Mouse (Mus musculus) ES-Bruce4 (cell line): ENCODE data around the gene Abcc3. TPM values are rescaled to one million over a fixed set of nuclear protein-coding genes. Genes with fewer than 3 reads are reported as not detected.

ENCODE experiments used
- H3K27ac ChIP-seq: 2 replicates; pipeline ENCODE4 v1.5.1; 2012; ENCODE audit warnings: low read length, inconsistent platforms; ENCODE audit not compliant: insufficient read depth
- H3K27me3 ChIP-seq: 2 replicates; pipeline ENCODE4 v1.6.1; 2012; ENCODE audit warnings: mild to moderate bottlenecking, low read length, inconsistent platforms; ENCODE audit not compliant: control insufficient read depth, poor library complexity, insufficient read depth, severe bottlenecking
- H3K36me3 ChIP-seq: 2 replicates; pipeline ENCODE4 v1.6.1; 2012; ENCODE audit warnings: inconsistent platforms, mild to moderate bottlenecking, low read length, moderate library complexity; ENCODE audit not compliant: control insufficient read depth, poor library complexity, insufficient read depth, severe bottlenecking
- H3K4me1 ChIP-seq: one replicate; pipeline ENCODE4 v1.8.1; 2011; ENCODE audit warnings: low read length; ENCODE audit not compliant: control insufficient read depth, insufficient read depth
- H3K4me3 ChIP-seq: 2 replicates; pipeline ENCODE4 v1.5.1; 2011; ENCODE audit warnings: low read depth, mild to moderate bottlenecking, low read length
- H3K9ac ChIP-seq: 2 replicates; pipeline ENCODE4 v1.6.1; 2012; ENCODE audit warnings: low read depth, mild to moderate bottlenecking, inconsistent platforms; ENCODE audit not compliant: poor library complexity, severe bottlenecking
- H3K9me3 ChIP-seq: replicated peaks from 2 replicates; pipeline ENCODE4 v1.6.1; 2012; ENCODE audit warnings: mild to moderate bottlenecking, low read length, inconsistent platforms; ENCODE audit not compliant: control insufficient read depth, poor library complexity, insufficient read depth, severe bottlenecking
- CTCF ChIP-seq: IDR thresholded peaks from one replicate; pipeline ENCODE4 v1.8.1; 2011; ENCODE audit warnings: low read depth, low read length
- EP300 ChIP-seq: IDR thresholded peaks from 2 replicates; pipeline ENCODE4 v1.6.1; 2011; ENCODE audit warnings: low read depth, low read length; ENCODE audit not compliant: insufficient read depth
- POLR2A ChIP-seq: IDR thresholded peaks from one replicate; pipeline ENCODE4 v1.8.1; 2011; ENCODE audit warnings: low read length; ENCODE audit not compliant: insufficient read depth
- polyA plus RNA-seq: library from polyadenylated mRNA; stranded (reverse); fragments of >200 nt; gene quantifications from 2 replicates; pipeline ENCODE4 v1.2.4, GENCODE M21; 2011; ENCODE audit warnings: low read depth; ENCODE audit not compliant: missing spikeins, insufficient read depth, insufficient read length

The Abcc3 gene
- polyA plus RNA-seq, 1 experiment, result 0.24 TPM

DNA sequence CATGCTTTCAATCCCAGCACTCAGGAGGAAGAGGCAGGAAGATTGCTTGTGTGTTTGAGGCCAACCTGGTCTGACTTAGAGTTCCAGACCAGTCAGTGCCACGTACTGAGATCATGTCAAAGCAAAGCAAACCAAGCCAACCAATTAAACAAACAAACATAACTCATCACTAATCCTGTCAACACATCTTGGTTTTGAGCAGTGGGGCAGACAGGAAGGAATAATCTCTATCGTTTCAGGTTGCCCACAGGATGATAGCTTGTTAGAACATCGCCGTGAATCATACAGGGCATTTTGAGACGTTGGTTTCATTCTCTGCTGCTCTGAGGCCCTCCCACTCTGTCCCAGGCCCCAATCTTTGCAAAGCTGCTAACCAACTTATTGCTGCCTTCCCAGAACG, 22.8 kb downstream of the Abcc3 start:
- Histone ChIP-seq H3K27me3 (no peaks in the 10 kb centered on the region), H3K4me1 (no peaks in the 10 kb centered on the region), H3K9ac (no peak overlapping the region), H3K9me3 (no peaks in the 10 kb centered on the region), H3K4me3 (no peak overlapping the region), H3K36me3 (no peaks in the 10 kb centered on the region), H3K27ac (no peak overlapping the region)
- TF ChIP-seq POLR2A (no peak), EP300 (no peak), CTCF (no peak)

DNA sequence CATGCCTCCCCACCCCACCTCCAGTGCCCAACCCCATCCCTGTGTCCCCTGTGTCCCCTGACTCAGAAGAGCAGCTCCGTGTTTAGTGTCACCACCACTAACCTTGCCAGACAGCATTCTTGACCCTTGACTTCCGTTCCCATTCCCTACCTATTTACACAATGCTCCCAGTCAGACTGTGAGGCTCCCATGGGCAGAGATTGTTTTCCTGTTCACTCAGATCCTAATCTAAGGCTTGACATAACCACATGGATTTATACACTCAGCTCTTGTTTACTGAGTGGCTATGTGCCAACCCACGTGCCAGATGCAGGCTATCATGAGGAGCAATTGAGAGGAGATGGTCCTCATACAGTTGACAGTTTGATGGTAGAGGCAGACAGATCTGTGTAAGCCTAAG, 27.5 kb downstream of the Abcc3 start:
- no peak overlapping the region for H3K27ac ChIP-seq
- TF ChIP-seq POLR2A (no peak), CTCF (no peak), EP300 (no peak)
- no peaks in the 10 kb centered on the region for H3K36me3 ChIP-seq

DNA sequence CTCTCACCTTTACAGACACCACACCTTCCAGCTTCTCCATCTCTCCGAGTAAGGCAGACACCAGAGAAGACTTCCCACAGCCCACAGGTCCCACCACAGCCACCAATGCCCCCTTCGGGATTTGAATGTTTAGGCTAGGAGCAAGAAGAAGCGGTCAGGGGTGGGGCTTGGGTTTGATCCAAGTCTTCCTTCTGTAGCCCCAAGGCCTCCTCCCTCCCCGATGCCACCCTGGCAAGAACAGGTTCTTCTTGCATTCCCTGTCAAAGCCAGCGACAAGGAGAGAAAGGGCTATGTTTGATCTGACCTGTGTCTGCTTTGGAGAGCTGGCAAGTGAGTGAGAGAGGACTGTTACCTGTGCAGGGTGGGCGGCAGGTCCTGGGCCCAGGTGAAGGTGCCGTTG, 29.1 kb downstream of the Abcc3 start:
- Histone ChIP-seq H3K4me3 (no peak overlapping the region), H3K27ac (no peak overlapping the region), H3K27me3 (no peaks in the 10 kb centered on the region), H3K9me3 (no peaks in the 10 kb centered on the region), H3K36me3 (no peaks in the 10 kb centered on the region), H3K4me1 (no peaks in the 10 kb centered on the region), H3K9ac (no peak overlapping the region)
- no peak for TF ChIP-seq POLR2A
- TF ChIP-seq CTCF, result no peak
- TF ChIP-seq EP300, result no peak

More for the DNA sequence above, 27.5 kb downstream of the Abcc3 start:
- no peaks in the 10 kb centered on the region for H3K4me1 ChIP-seq
- H3K4me3 ChIP-seq, result no peak overlapping the region
- H3K9me3 ChIP-seq, result no peaks in the 10 kb centered on the region
- no peak overlapping the region for H3K9ac ChIP-seq
- H3K27me3 ChIP-seq, result no peaks in the 10 kb centered on the region

DNA sequence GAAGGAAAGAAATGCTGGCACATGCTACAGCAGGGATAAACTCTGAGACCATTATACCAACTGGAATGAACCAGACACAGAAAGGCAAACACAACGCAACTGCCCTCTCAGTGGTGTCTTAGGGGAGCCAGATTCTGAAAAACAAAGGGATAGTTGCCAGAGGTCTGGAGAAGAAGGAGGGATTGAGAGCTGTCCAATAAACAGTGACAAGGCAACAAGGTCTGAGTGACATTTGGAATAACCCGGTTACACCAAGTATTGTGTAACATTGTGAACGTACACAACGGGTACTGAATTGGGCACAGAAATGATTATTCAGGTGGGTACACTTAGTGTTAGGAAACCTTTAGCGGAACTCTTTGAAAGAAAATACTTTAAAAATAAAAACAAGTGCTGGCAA, 30.7 kb downstream of the Abcc3 start:
- TF ChIP-seq CTCF, result no peak
- no peak for TF ChIP-seq POLR2A
- Histone ChIP-seq H3K36me3 (no peaks in the 10 kb centered on the region), H3K9me3 (no peaks in the 10 kb centered on the region), H3K4me3 (no peak overlapping the region), H3K4me1 (no peaks in the 10 kb centered on the region), H3K27ac (no peak overlapping the region), H3K27me3 (no peaks in the 10 kb centered on the region), H3K9ac (no peak overlapping the region)

DNA sequence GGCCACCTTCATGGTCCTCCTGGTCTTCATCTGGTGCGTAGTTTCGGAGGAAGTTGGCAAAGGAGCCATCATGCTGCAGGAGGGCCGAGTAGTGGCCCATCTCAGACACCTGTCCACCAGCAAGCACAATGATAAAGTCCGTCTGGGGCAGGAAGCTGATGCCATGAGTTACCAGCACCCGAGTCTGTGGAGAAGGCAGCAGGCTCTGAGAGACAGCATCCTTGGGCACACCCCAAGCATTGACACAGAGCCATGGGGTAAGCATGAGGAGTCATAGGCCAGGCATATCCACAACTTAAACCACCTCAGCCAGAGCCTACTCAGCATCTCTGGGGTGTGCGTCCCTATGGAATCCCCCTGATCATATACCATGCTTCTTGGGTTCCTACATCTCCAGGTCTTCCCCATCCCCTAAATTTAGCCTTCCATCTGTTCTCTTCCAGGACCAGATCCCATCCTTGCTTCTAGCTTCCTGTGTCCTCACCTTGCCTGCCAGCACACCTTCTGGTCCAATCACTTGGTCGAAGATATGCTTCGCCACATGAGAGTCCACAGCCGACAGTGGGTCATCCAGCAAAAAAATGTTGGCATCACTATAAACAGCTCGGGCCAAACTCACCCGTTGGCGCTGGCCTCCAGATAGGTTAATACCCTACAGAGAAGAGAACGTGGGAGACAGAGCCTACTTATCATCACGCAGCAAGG, 31.5 kb downstream of the Abcc3 start:
- Histone ChIP-seq H3K36me3 (no peaks in the 10 kb centered on the region), H3K9ac (no peak overlapping the region), H3K9me3 (no peaks in the 10 kb centered on the region), H3K27ac (no peak overlapping the region), H3K4me3 (no peak overlapping the region), H3K4me1 (no peaks in the 10 kb centered on the region), H3K27me3 (no peaks in the 10 kb centered on the region)
- no peak for TF ChIP-seq CTCF
- TF ChIP-seq POLR2A, result no peak
- TF ChIP-seq EP300, result no peak

DNA sequence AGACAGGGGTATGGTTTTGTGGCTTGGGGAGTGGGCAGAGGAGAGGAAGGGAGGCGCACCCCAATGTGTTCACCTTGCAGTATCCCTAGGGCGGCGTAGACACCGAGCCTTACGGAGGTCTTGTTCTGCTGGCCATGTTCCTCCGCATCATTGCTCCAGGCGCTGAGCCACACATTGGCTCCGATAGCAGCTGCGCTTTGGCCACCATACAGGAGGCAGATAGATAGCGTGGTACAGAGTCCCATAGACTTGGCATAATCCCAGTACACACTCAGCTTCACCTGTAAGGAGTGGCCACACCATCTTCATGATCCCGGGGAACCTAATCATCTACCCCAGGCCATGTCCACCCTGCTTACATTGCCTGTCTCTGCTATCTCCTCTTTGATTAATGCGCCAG, 33.6 kb downstream of the Abcc3 start:
- no peaks in the 10 kb centered on the region for H3K9me3 ChIP-seq
- H3K9ac ChIP-seq, result no peak overlapping the region
- TF ChIP-seq CTCF (no peak), EP300 (no peak), POLR2A (no peak)

More for the DNA sequence above, 33.6 kb downstream of the Abcc3 start:
- Histone ChIP-seq H3K27me3 (no peaks in the 10 kb centered on the region), H3K27ac (no peak overlapping the region), H3K36me3 (no peaks in the 10 kb centered on the region), H3K4me1 (no peaks in the 10 kb centered on the region), H3K4me3 (no peak overlapping the region)
